Mouse (Mus musculus) heart, adult 2 months (tissue): Measurements from ENCODE around the gene Gm42742. TPM values are rescaled to one million over a fixed set of nuclear protein-coding genes. Genes with fewer than 3 reads are reported as not detected.
A peak's percentile ranks its signal among the peaks of the same experiment; 100 is the strongest.

Experiments used
- DNase-seq, 2 experiments: peaks; one replicate each; pipeline ENCODE4 v3.0.0; 2021
- H3K27ac ChIP-seq: fragments of 200-600 bp; 2 replicates; pipeline ENCODE4 v1.8.1; 2022
- H3K27me3 ChIP-seq: fragments of 200-500 bp; 2 replicates; pipeline ENCODE4 v1.6.1; 2012; ENCODE audit warnings: mild to moderate bottlenecking, low read length, inconsistent platforms, mixed read lengths; ENCODE audit not compliant: control insufficient read depth, insufficient read depth
- H3K36me3 ChIP-seq: fragments of 200-500 bp; 2 replicates; pipeline ENCODE4 v1.6.1; 2012; ENCODE audit warnings: low read length, inconsistent platforms; ENCODE audit not compliant: control insufficient read depth, insufficient read depth
- H3K4me1 ChIP-seq: fragments of 200-500 bp; 2 replicates; pipeline ENCODE4 v1.6.1; 2011; ENCODE audit warnings: low read length; ENCODE audit not compliant: control insufficient read depth, insufficient read depth
- H3K4me3 ChIP-seq: fragments of 200-600 bp; 2 replicates; pipeline ENCODE4 v1.8.1; 2022
- H3K79me2 ChIP-seq: fragments of 200-500 bp; replicated peaks from 2 replicates; pipeline ENCODE4 v1.6.1; 2012; ENCODE audit warnings: mild to moderate bottlenecking, inconsistent platforms, low read length, moderate library complexity, mixed read lengths; ENCODE audit not compliant: control insufficient read depth, insufficient read depth
- H3K9ac ChIP-seq: fragments of 200-500 bp; 2 replicates; pipeline ENCODE4 v1.6.1; 2012; ENCODE audit warnings: low read depth, mild to moderate bottlenecking, control low read depth, inconsistent platforms, low read length, mixed read lengths
- CTCF ChIP-seq: fragments of 200-600 bp; IDR thresholded peaks from 2 replicates; pipeline ENCODE4 v1.8.1; 2022; ENCODE audit warnings: antibody characterized with exemption, mild to moderate bottlenecking, moderate library complexity
- EP300 ChIP-seq: fragments of 200-500 bp; IDR thresholded peaks from 2 replicates; pipeline ENCODE4 v1.6.1; 2011; ENCODE audit warnings: low read depth, low read length, control low read depth; ENCODE audit not compliant: insufficient read depth
- POLR2A ChIP-seq: fragments of 200-500 bp; IDR thresholded peaks from 2 replicates; pipeline ENCODE4 v1.6.1; 2011; ENCODE audit warnings: mild to moderate bottlenecking, low read depth, low read length, control low read depth; ENCODE audit not compliant: insufficient read depth
- WGBS: fragments of 180-500 bp; shearing (Covaris S2); methylation state at CpG from one replicate; pipeline ENCODE4 v1.1.7; 2018; 5-methylcytosine and 5-hydroxymethylcytosine counted together
- intact Hi-C: fragments of 180-260 bp; cut with DNase I; formaldehyde crosslinking; loops from one replicate; pipeline ENCODE4 v1.15.1; 2025
- microRNA-seq, 2 experiments: library from miRNA; unstranded; fragments of <30 nt; microRNA quantifications; one replicate each; pipeline ENCODE4 v1.2.0; 2021
- polyA plus RNA-seq: library from polyadenylated mRNA; depleted of rRNA; stranded (reverse); fragments of >200 nt; gene quantifications from 2 replicates; pipeline ENCODE4 v1.2.3, GENCODE M21; 2012; rRNA removed
- total RNA-seq, 2 experiments: library from RNA; stranded (reverse); gene quantifications; 2 replicates each; pipeline ENCODE4 v1.2.3; 2021

Gene Gm42742
- total and polyA plus RNA-seq, 3 experiments: 15.9 to 25.8 (median 21.7) TPM

- TF ChIP-seq POLR2A: peak; percentile 40; the same call in 1 of the 2 replicates
- peak; percentile 99; the same call in 1 of the 2 replicates for TF ChIP-seq CTCF
- peak; percentile 84; the same call in 1 of the 2 replicates for TF ChIP-seq EP300
- H3K4me1 ChIP-seq: peaks cover 10% of the 10 kb centered on the region
- under 1% methylated on average over 55 of the region's 55 CpGs for WGBS
- H3K36me3 ChIP-seq: peaks cover 3% of the 10 kb centered on the region; the same call in 1 of the 2 replicates
- intact Hi-C loops: loop anchor here (1.0 to 2.0 kb wide), 3 partner anchors 41 to 113 kb away; partner anchors contain the start of genes Ino80e, Kctd13 and Pagr1a
- peak within 1 kb of the TSS; percentile 100 for H3K27ac ChIP-seq
- no peaks in the 10 kb centered on the region for H3K27me3 ChIP-seq
- peak within 1 kb of the TSS; percentile 100 for H3K4me3 ChIP-seq
- H3K79me2 ChIP-seq: peaks cover 3% of the 10 kb centered on the region; the same call in 1 of the 2 replicates
- DNase-seq: peak; percentile 95 to 96
- peak within 1 kb of the TSS; percentile 91 for H3K9ac ChIP-seq
Observed at GRCm38 (mm10) chr7:126975950-126976866, 44.7 kb downstream of the Gm42742 start, which contains the start of gene Cdiptos. Cdiptos (minus strand) TSS chr7:126976098.

- peaks cover 10% of the 10 kb centered on the region for H3K4me1 ChIP-seq
- no peaks in the 10 kb centered on the region for H3K27me3 ChIP-seq
- peak within 1 kb of the TSS; percentile 100 for H3K27ac ChIP-seq
- DNase-seq: no peak
- no peak for TF ChIP-seq CTCF
- 0% methylated on average over 1 of the region's 1 CpGs for WGBS
- intact Hi-C loops: no loop called here
- peaks cover 3% of the 10 kb centered on the region; the same call in 1 of the 2 replicates for H3K79me2 ChIP-seq
- peaks cover 3% of the 10 kb centered on the region; the same call in 1 of the 2 replicates for H3K36me3 ChIP-seq
- H3K4me3 ChIP-seq: peak within 1 kb of the TSS; percentile 100
- peak within 1 kb of the TSS; percentile 91 for H3K9ac ChIP-seq
Observed at GRCm38 (mm10) chr7:126975893-126975949, 45.2 kb downstream of the Gm42742 start, which contains the start of gene Cdipt. Cdipt (plus strand) TSS chr7:126975914.

- Histone ChIP-seq H3K4me1 (peaks cover 10% of the 10 kb centered on the region), H3K27me3 (no peaks in the 10 kb centered on the region), H3K36me3 (peaks cover 3% of the 10 kb centered on the region; the same call in 1 of the 2 replicates), H3K4me3 (peak overlapping the region; percentile 100), H3K27ac (peak overlapping the region; percentile 100), H3K9ac (peak overlapping the region; percentile 13), H3K79me2 (peaks cover 3% of the 10 kb centered on the region; the same call in 1 of the 2 replicates)
- intact Hi-C loops: no loop called here
- DNase-seq: no peak
- 3% methylated on average over 8 of the region's 8 CpGs for WGBS
- TF ChIP-seq EP300: no peak
- TF ChIP-seq POLR2A: 0 out of 2 replicates have a peak, but pooled peaks have one; percentile 33
- TF ChIP-seq CTCF: no peak
Observed at GRCm38 (mm10) chr7:126975493-126975892, 45.4 kb downstream of the Gm42742 start.

GRCm38 (mm10) chr7:126967361-126967760, 53.5 kb downstream of the Gm42742 start:
- Histone ChIP-seq H3K27ac (no peak overlapping the region), H3K79me2 (no peaks in the 10 kb centered on the region), H3K4me3 (no peak overlapping the region), H3K36me3 (no peaks in the 10 kb centered on the region), H3K9ac (no peak overlapping the region), H3K27me3 (no peaks in the 10 kb centered on the region; the same call in 1 of the 2 replicates), H3K4me1 (no peaks in the 10 kb centered on the region)
- DNase-seq: no peak
- intact Hi-C loops: no loop called here
- TF ChIP-seq CTCF: no peak
- TF ChIP-seq POLR2A: no peak
- TF ChIP-seq EP300: no peak
- WGBS: 83% methylated on average over 6 of the region's 6 CpGs

GRCm38 (mm10) chr7:126965568-126965967, 55.3 kb downstream of the Gm42742 start:
- no peak for DNase-seq
- no peak for TF ChIP-seq EP300
- no peak for TF ChIP-seq POLR2A
- TF ChIP-seq CTCF: no peak
- H3K4me1 ChIP-seq: no peaks in the 10 kb centered on the region
- no peak overlapping the region for H3K9ac ChIP-seq
- no peak overlapping the region for H3K4me3 ChIP-seq
- no peaks in the 10 kb centered on the region for H3K36me3 ChIP-seq
- no peaks in the 10 kb centered on the region for H3K79me2 ChIP-seq
- intact Hi-C loops: no loop called here
- WGBS: 40% methylated on average over 3 of the region's 3 CpGs
- H3K27me3 ChIP-seq: no peaks in the 10 kb centered on the region; the same call in 1 of the 2 replicates
- H3K27ac ChIP-seq: no peak overlapping the region

Small RNA genes within 50 kb of the gene (microRNA-seq; reads per million reads assigned to microRNA genes)
- 0 reads per million in 2 experiments for gene Gm44343

Other genes with a start within 250 kb of the Gm42742 start
Only the 30 nearest of the 32 such genes appear.
- gene Ppp4c, start 228.6 kb downstream of the Gm42742 start, total RNA-seq: 10 to 100 TPM; 31.8 to 31.9 TPM
- gene Ppp4c, start 228.6 kb downstream of the Gm42742 start, polyA plus RNA-seq: 65.6 and 99.5 TPM in 2 replicates
- 1 to 10 TPM; 7.4 to 8.8 TPM for gene Fam57b, start 223.4 kb downstream of the Gm42742 start, total RNA-seq
- 9.0 and 12.8 TPM in 2 replicates for gene Fam57b, start 223.4 kb downstream of the Gm42742 start, polyA plus RNA-seq
- gene 4930451I11Rik, start 189.5 kb downstream of the Gm42742 start, total RNA-seq: not detected
- not detected in 2 replicates for gene 4930451I11Rik, start 189.5 kb downstream of the Gm42742 start, polyA plus RNA-seq
- not detected for gene Doc2a, start 173.7 kb downstream of the Gm42742 start, total RNA-seq
- gene Doc2a, start 173.7 kb downstream of the Gm42742 start, polyA plus RNA-seq: not detected in 2 replicates
- gene Hirip3, start 159.1 kb downstream of the Gm42742 start, total RNA-seq: 1 to 10 TPM; 5.7 to 6.3 TPM
- gene Hirip3, start 159.1 kb downstream of the Gm42742 start, polyA plus RNA-seq: 3.6 and 4.4 TPM in 2 replicates
- gene Ino80e, start 158.7 kb downstream of the Gm42742 start, total RNA-seq: 10 to 100 TPM; 16.8 to 18.3 TPM
- gene Ino80e, start 158.7 kb downstream of the Gm42742 start, polyA plus RNA-seq: 25.9 and 29.6 TPM in 2 replicates
- gene Taok2, start 136.4 kb downstream of the Gm42742 start, total RNA-seq: 10 to 100 TPM; 37.4 to 39.8 TPM
- 43.1 and 44.7 TPM in 2 replicates for gene Taok2, start 136.4 kb downstream of the Gm42742 start, polyA plus RNA-seq
- gene Tmem219, start 98.2 kb downstream of the Gm42742 start, total RNA-seq: 10 to 100 TPM in 1 of 2 experiments, 1 to 10 TPM in 1; 8.6 to 12.0 TPM
- gene Tmem219, start 98.2 kb downstream of the Gm42742 start, polyA plus RNA-seq: 27.1 and 33.6 TPM in 2 replicates
- 1 to 10 TPM; 6.7 TPM for gene Kctd13, start 92.2 kb downstream of the Gm42742 start, total RNA-seq
- 12.7 and 13.7 TPM in 2 replicates for gene Kctd13, start 92.2 kb downstream of the Gm42742 start, polyA plus RNA-seq
- not detected for gene Asphd1, start 71.5 kb downstream of the Gm42742 start, total RNA-seq
- 0.08 and 0.29 TPM in 2 replicates for gene Asphd1, start 71.5 kb downstream of the Gm42742 start, polyA plus RNA-seq
- 1 to 10 TPM; 5.6 to 6.1 TPM for gene Sez6l2, start 70.5 kb downstream of the Gm42742 start, total RNA-seq
- gene Sez6l2, start 70.5 kb downstream of the Gm42742 start, polyA plus RNA-seq: 5.0 and 5.4 TPM in 2 replicates
- 10 to 100 TPM; 44.4 to 45.9 TPM for gene Cdipt, start 45.2 kb downstream of the Gm42742 start, total RNA-seq
- gene Cdipt, start 45.2 kb downstream of the Gm42742 start, polyA plus RNA-seq: 133 and 170 TPM in 2 replicates
- under 1 TPM in 1 of 2 experiments, not detected in 1; 0.39 TPM for gene Cdiptos, start 45.0 kb downstream of the Gm42742 start, total RNA-seq
- 2.0 and 2.5 TPM in 2 replicates for gene Cdiptos, start 45.0 kb downstream of the Gm42742 start, polyA plus RNA-seq
- gene Mvp, start 6.5 kb downstream of the Gm42742 start, total RNA-seq: 10 to 100 TPM; 50.4 to 59.1 TPM
- 48.8 and 50.7 TPM in 2 replicates for gene Mvp, start 6.5 kb downstream of the Gm42742 start, polyA plus RNA-seq
- not detected for gene Pagr1b, start 4.6 kb downstream of the Gm42742 start, total RNA-seq
- not detected in 2 replicates for gene Pagr1b, start 4.6 kb downstream of the Gm42742 start, polyA plus RNA-seq
- gene Pagr1a, start 3.7 kb downstream of the Gm42742 start, total RNA-seq: 10 to 100 TPM; 12.8 to 21.4 TPM
- gene Pagr1a, start 3.7 kb downstream of the Gm42742 start, polyA plus RNA-seq: 3.6 and 4.3 TPM in 2 replicates
- under 1 TPM; 0.63 to 0.77 TPM for gene Prrt2, start 114 bp upstream of the Gm42742 start, total RNA-seq
- 5.7 and 8.0 TPM in 2 replicates for gene Prrt2, start 114 bp upstream of the Gm42742 start, polyA plus RNA-seq
- 10 to 100 TPM; 56.5 to 59.8 TPM for gene Maz, start 5.9 kb upstream of the Gm42742 start, total RNA-seq
- 53.7 and 57.1 TPM in 2 replicates for gene Maz, start 5.9 kb upstream of the Gm42742 start, polyA plus RNA-seq
- under 1 TPM; 0.65 to 0.84 TPM for gene Kif22, start 21.4 kb upstream of the Gm42742 start, total RNA-seq
- 0.39 and 0.59 TPM in 2 replicates for gene Kif22, start 21.4 kb upstream of the Gm42742 start, polyA plus RNA-seq
- gene Zg16, start 66.2 kb upstream of the Gm42742 start, total RNA-seq: not detected
- not detected in 2 replicates for gene Zg16, start 66.2 kb upstream of the Gm42742 start, polyA plus RNA-seq
- 1 to 10 TPM; 1.5 to 2.1 TPM for gene AI467606, start 70.3 kb upstream of the Gm42742 start, total RNA-seq
- 2.7 and 4.7 TPM in 2 replicates for gene AI467606, start 70.3 kb upstream of the Gm42742 start, polyA plus RNA-seq
- not detected for gene Qprt, start 101.1 kb upstream of the Gm42742 start, total RNA-seq
- 0.25 and 0.32 TPM in 2 replicates for gene Qprt, start 101.1 kb upstream of the Gm42742 start, polyA plus RNA-seq
- gene Spn, start 116.7 kb upstream of the Gm42742 start, total RNA-seq: under 1 TPM; 0.78 to 0.80 TPM
- gene Spn, start 116.7 kb upstream of the Gm42742 start, polyA plus RNA-seq: 1.1 and 2.9 TPM in 2 replicates
- 10 to 100 TPM; 33.4 to 35.2 TPM for gene Cd2bp2, start 175.0 kb upstream of the Gm42742 start, total RNA-seq
- 18.2 and 26.9 TPM in 2 replicates for gene Cd2bp2, start 175.0 kb upstream of the Gm42742 start, polyA plus RNA-seq
- 10 to 100 TPM; 20.5 to 22.0 TPM for gene Tbc1d10b, start 187.4 kb upstream of the Gm42742 start, total RNA-seq
- 13.6 and 17.4 TPM in 2 replicates for gene Tbc1d10b, start 187.4 kb upstream of the Gm42742 start, polyA plus RNA-seq
- 1 to 10 TPM; 3.5 TPM for gene Mylpf, start 187.8 kb upstream of the Gm42742 start, total RNA-seq
- 0.74 and 1.1 TPM in 2 replicates for gene Mylpf, start 187.8 kb upstream of the Gm42742 start, polyA plus RNA-seq
- 1 to 10 TPM; 6.0 to 6.3 TPM for gene Zfp553, start 212.0 kb upstream of the Gm42742 start, total RNA-seq
- 5.0 and 6.5 TPM in 2 replicates for gene Zfp553, start 212.0 kb upstream of the Gm42742 start, polyA plus RNA-seq
- gene Sept1, start 212.0 kb upstream of the Gm42742 start, total RNA-seq: 1 to 10 TPM; 2.5 to 4.7 TPM
- 6.2 and 13.0 TPM in 2 replicates for gene Sept1, start 212.0 kb upstream of the Gm42742 start, polyA plus RNA-seq
- 10 to 100 TPM; 14.7 to 21.0 TPM for gene Zfp771, start 223.2 kb upstream of the Gm42742 start, total RNA-seq
- gene Zfp771, start 223.2 kb upstream of the Gm42742 start, polyA plus RNA-seq: 16.9 and 30.0 TPM in 2 replicates
- 10 to 100 TPM; 38.7 to 44.6 TPM for gene Dctpp1, start 239.6 kb upstream of the Gm42742 start, total RNA-seq
- gene Dctpp1, start 239.6 kb upstream of the Gm42742 start, polyA plus RNA-seq: 42.0 and 46.6 TPM in 2 replicates